Mouse (Mus musculus): ENCODE results near the gene Cby3. TPM values are rescaled to one million over a fixed set of nuclear protein-coding genes. Genes with fewer than 3 reads are reported as not detected.

Gene Cby3
- polyA plus RNA-seq, 1 experiment: not detected

- Histone ChIP-seq H3K4me3 (no peak overlapping the region), H3K4me2 (ENCODE audit: low read depth) (no peak overlapping the region), H3K79me2 (ENCODE audit: control insufficient read depth, insufficient read depth) (peaks cover 22% of the 10 kb centered on the region), H3K27me3 (ENCODE audit: control insufficient read depth, insufficient read depth, insufficient read length) (no peaks in the 10 kb centered on the region), H3K36me3 (ENCODE audit: control insufficient read depth, insufficient read depth) (no peaks in the 10 kb centered on the region), H3ac (ENCODE audit: control insufficient read depth, insufficient read length) (no peak overlapping the region)
- TF ChIP-seq CEBPB (IDR thresholded peaks at IDR 0.05; ENCODE audit: insufficient read depth, poor library complexity, severe bottlenecking) (no peak), USF1 (IDR thresholded peaks at IDR 0.05; ENCODE audit: low read depth) (no peak), POLR2A (IDR thresholded peaks at IDR 0.05; ENCODE audit: insufficient read length, low read depth) (no peak), TCF12 (IDR thresholded peaks at IDR 0.05; ENCODE audit: insufficient read depth, poor library complexity, severe bottlenecking) (no peak), MYOD1 (IDR thresholded peaks at IDR 0.05; ENCODE audit: control insufficient read depth in 1 of 3, insufficient read length in 2 of 3, low read depth in 2 of 3) (no peak), SRF (IDR thresholded peaks at IDR 0.05; ENCODE audit: control insufficient read depth, insufficient read length, low read depth) (no peak), POLR2AphosphoS2 (IDR thresholded peaks at IDR 0.05; ENCODE audit: insufficient read length, low read depth) (no peak), REST (IDR thresholded peaks at IDR 0.05; ENCODE audit: insufficient read depth, insufficient read length) (no peak), MYOG (IDR thresholded peaks at IDR 0.05; ENCODE audit: control insufficient read depth in 1 of 3, insufficient read depth in 1 of 3, insufficient read length in 2 of 3, low read depth in 2 of 3) (no peak), MAX (IDR thresholded peaks at IDR 0.05; ENCODE audit: low read depth) (no peak), TCF3 (IDR thresholded peaks at IDR 0.05; ENCODE audit: insufficient read length, low read depth) (no peak)
Measured at GRCm38 (mm10) chr11:50328075-50328625, 26.1 kb upstream of the Cby3 start.

- Histone ChIP-seq H3K36me3 (ENCODE audit: control insufficient read depth, insufficient read depth) (no peaks in the 10 kb centered on the region), H3K79me2 (ENCODE audit: control insufficient read depth, insufficient read depth) (peaks cover 10% of the 10 kb centered on the region), H3K4me2 (ENCODE audit: low read depth) (no peak overlapping the region), H3ac (ENCODE audit: control insufficient read depth, insufficient read length) (no peak overlapping the region), H3K27me3 (ENCODE audit: control insufficient read depth, insufficient read depth, insufficient read length) (no peaks in the 10 kb centered on the region), H3K4me3 (no peak overlapping the region)
- TF ChIP-seq MYOD1 (IDR thresholded peaks at IDR 0.05; ENCODE audit: control insufficient read depth in 1 of 3, insufficient read length in 2 of 3, low read depth in 2 of 3) (no peak), MAX (IDR thresholded peaks at IDR 0.05; ENCODE audit: low read depth) (no peak), E2F4 (IDR thresholded peaks at IDR 0.05; ENCODE audit: insufficient read depth) (no peak), SRF (IDR thresholded peaks at IDR 0.05; ENCODE audit: control insufficient read depth, insufficient read length, low read depth) (no peak), POLR2AphosphoS2 (IDR thresholded peaks at IDR 0.05; ENCODE audit: insufficient read length, low read depth) (no peak)
Measured at GRCm38 (mm10) chr11:50329378-50329777, 24.9 kb upstream of the Cby3 start.

GRCm38 (mm10) chr11:50333181-50333580 is 21.1 kb upstream of the Cby3 start:
- Histone ChIP-seq H3K4me2 (ENCODE audit: low read depth) (no peak overlapping the region), H3K4me3 (no peak overlapping the region), H3K79me2 (ENCODE audit: control insufficient read depth, insufficient read depth) (no peaks in the 10 kb centered on the region), H3K36me3 (ENCODE audit: control insufficient read depth, insufficient read depth) (no peaks in the 10 kb centered on the region), H3K27me3 (ENCODE audit: control insufficient read depth, insufficient read depth, insufficient read length) (no peaks in the 10 kb centered on the region), H3ac (ENCODE audit: control insufficient read depth, insufficient read length) (no peak overlapping the region)
- TF ChIP-seq USF1 (IDR thresholded peaks at IDR 0.05; ENCODE audit: low read depth): no peak
- TF ChIP-seq SRF (IDR thresholded peaks at IDR 0.05; ENCODE audit: control insufficient read depth, insufficient read length, low read depth): no peak
- no peak for TF ChIP-seq REST (IDR thresholded peaks at IDR 0.05; ENCODE audit: insufficient read depth, insufficient read length)
- TF ChIP-seq CEBPB (IDR thresholded peaks at IDR 0.05; ENCODE audit: insufficient read depth, poor library complexity, severe bottlenecking): no peak
- no peak for TF ChIP-seq MAX (IDR thresholded peaks at IDR 0.05; ENCODE audit: low read depth)
- TF ChIP-seq TCF3 (IDR thresholded peaks at IDR 0.05; ENCODE audit: insufficient read length, low read depth): no peak
- TF ChIP-seq MYOD1 (IDR thresholded peaks at IDR 0.05; ENCODE audit: control insufficient read depth in 1 of 3, insufficient read length in 2 of 3, low read depth in 2 of 3): no peak
- no peak for TF ChIP-seq E2F4 (IDR thresholded peaks at IDR 0.05; ENCODE audit: insufficient read depth)
- TF ChIP-seq POLR2AphosphoS2 (IDR thresholded peaks at IDR 0.05; ENCODE audit: insufficient read length, low read depth): no peak
- TF ChIP-seq TCF12 (IDR thresholded peaks at IDR 0.05; ENCODE audit: insufficient read depth, poor library complexity, severe bottlenecking): no peak
- no peak for TF ChIP-seq POLR2A (IDR thresholded peaks at IDR 0.05; ENCODE audit: insufficient read length, low read depth)
- TF ChIP-seq MYOG (IDR thresholded peaks at IDR 0.05; ENCODE audit: control insufficient read depth in 1 of 3, insufficient read depth in 1 of 3, insufficient read length in 2 of 3, low read depth in 2 of 3): no peak

- Histone ChIP-seq H3K4me2 (ENCODE audit: low read depth) (no peak overlapping the region), H3ac (ENCODE audit: control insufficient read depth, insufficient read length) (no peak overlapping the region), H3K36me3 (ENCODE audit: control insufficient read depth, insufficient read depth) (no peaks in the 10 kb centered on the region), H3K79me2 (ENCODE audit: control insufficient read depth, insufficient read depth) (no peaks in the 10 kb centered on the region), H3K4me3 (no peak overlapping the region), H3K27me3 (ENCODE audit: control insufficient read depth, insufficient read depth, insufficient read length) (no peaks in the 10 kb centered on the region)
- TF ChIP-seq TCF3 (IDR thresholded peaks at IDR 0.05; ENCODE audit: insufficient read length, low read depth) (no peak), MYOG (IDR thresholded peaks at IDR 0.05; ENCODE audit: control insufficient read depth in 1 of 3, insufficient read depth in 1 of 3, insufficient read length in 2 of 3, low read depth in 2 of 3) (no peak), E2F4 (IDR thresholded peaks at IDR 0.05; ENCODE audit: insufficient read depth) (no peak), SRF (IDR thresholded peaks at IDR 0.05; ENCODE audit: control insufficient read depth, insufficient read length, low read depth) (no peak), POLR2A (IDR thresholded peaks at IDR 0.05; ENCODE audit: insufficient read length, low read depth) (no peak), CEBPB (IDR thresholded peaks at IDR 0.05; ENCODE audit: insufficient read depth, poor library complexity, severe bottlenecking) (no peak), TCF12 (IDR thresholded peaks at IDR 0.05; ENCODE audit: insufficient read depth, poor library complexity, severe bottlenecking) (no peak), USF1 (IDR thresholded peaks at IDR 0.05; ENCODE audit: low read depth) (no peak), POLR2AphosphoS2 (IDR thresholded peaks at IDR 0.05; ENCODE audit: insufficient read length, low read depth) (no peak), MAX (IDR thresholded peaks at IDR 0.05; ENCODE audit: low read depth) (no peak), MYOD1 (IDR thresholded peaks at IDR 0.05; ENCODE audit: control insufficient read depth in 1 of 3, insufficient read length in 2 of 3, low read depth in 2 of 3) (no peak), REST (IDR thresholded peaks at IDR 0.05; ENCODE audit: insufficient read depth, insufficient read length) (no peak)
Measured at GRCm38 (mm10) chr11:50336126-50336525, 18.1 kb upstream of the Cby3 start.
